Mouse (Mus musculus): ENCODE data around the gene Gmeb2. TPM values are rescaled to one million over a fixed set of nuclear protein-coding genes. Genes with fewer than 3 reads are reported as not detected.
"Not testable (repeated sequence)": the region's sequence is repeated elsewhere in the genome, so short reads cannot be mapped to it uniquely, and the experiment has no call there.

Gene Gmeb2
- 10 to 100 TPM in 1 of 2 experiments, 1 to 10 TPM in 1; 7.3 to 10.6 TPM for total RNA-seq (2021)
- long read RNA-seq, experiment 1, full-length matches to known transcripts, result 1 of 2 reads
- long read RNA-seq, experiment 1, partial matches to known transcripts, result 0 of 2 reads
- long read RNA-seq, experiment 1, other reads (novel, unspliced or antisense), result 1 of 2 reads
- long read RNA-seq, experiment 2, partial matches to known transcripts, result 0 of 1 reads
- long read RNA-seq, experiment 2, other reads (novel, unspliced or antisense), result 1 of 1 reads

- peak; percentile 86 to 93 for DNase-seq
- intact Hi-C loops (cut with DNase I), result not testable (repeated sequence)
These were observed at the start of gene Gmeb2 for GRCm38 (mm10) chr2:181287958-181288350. Gene Gmeb2, minus strand, starts transcription at chr2:181288035.

GRCm38 (mm10) chr2:181334023-181334422 lies 46.2 kb upstream of the Gmeb2 start:
- peak; percentile 48 to 60 for DNase-seq
- intact Hi-C loops (cut with DNase I), result loop anchor here (1.0 kb wide), 1 partner anchor 149 kb away; no protein-coding TSS in a partner anchor

- DNase-seq, result no peak
- intact Hi-C loops (cut with DNase I), result no loop called here
These were observed 44.7 kb upstream of the Gmeb2 start for GRCm38 (mm10) chr2:181332542-181332941.

GRCm38 (mm10) chr2:181326098-181326497 lies 38.3 kb upstream of the Gmeb2 start:
- intact Hi-C loops (cut with DNase I), result no loop called here
- no peak for DNase-seq

- intact Hi-C loops (cut with DNase I), result no loop called here
- no peak for DNase-seq
These were observed 34.3 kb upstream of the Gmeb2 start for GRCm38 (mm10) chr2:181322136-181322535.

- DNase-seq, result no peak
- intact Hi-C loops (cut with DNase I), result no loop called here
These were observed 32.3 kb upstream of the Gmeb2 start for GRCm38 (mm10) chr2:181320103-181320499.

- intact Hi-C loops (cut with DNase I), result no loop called here
- DNase-seq, result peak; percentile 73 to 82
These were observed 31.6 kb upstream of the Gmeb2 start, which contains the start of gene Rtel1 for GRCm38 (mm10) chr2:181319248-181320102. Gene Rtel1, plus strand, starts transcription at chr2:181319739.

GRCm38 (mm10) chr2:181314080-181314810 lies 26.4 kb upstream of the Gmeb2 start, which contains the start of gene Stmn3:
Gene Stmn3, minus strand, starts transcription at chr2:181314500.
- peak in 1 of 2 experiments; percentile 15 for DNase-seq

GRCm38 (mm10) chr2:181313344-181314079 lies 25.7 kb upstream of the Gmeb2 start:
- no peak for DNase-seq
- intact Hi-C loops (cut with DNase I), result no loop called here

More at GRCm38 (mm10) chr2:181314080-181314810, 26.4 kb upstream of the Gmeb2 start, which contains the start of gene Stmn3:
- intact Hi-C loops (cut with DNase I), result no loop called here

GRCm38 (mm10) chr2:181313006-181313343 lies 25.1 kb upstream of the Gmeb2 start:
- no peak for DNase-seq
- intact Hi-C loops (cut with DNase I), result no loop called here

- no peak for DNase-seq
- intact Hi-C loops (cut with DNase I), result no loop called here
These were observed 24.6 kb upstream of the Gmeb2 start for GRCm38 (mm10) chr2:181312435-181312834.

GRCm38 (mm10) chr2:181307144-181307804 lies 19.4 kb upstream of the Gmeb2 start:
- intact Hi-C loops (cut with DNase I), result no loop called here
- DNase-seq, result no peak

GRCm38 (mm10) chr2:181304944-181305343 lies 17.1 kb upstream of the Gmeb2 start:
- no peak for DNase-seq
- intact Hi-C loops (cut with DNase I), result no loop called here

GRCm38 (mm10) chr2:181302041-181302440 lies 14.2 kb upstream of the Gmeb2 start:
- intact Hi-C loops (cut with DNase I), result no loop called here
- no peak for DNase-seq

- DNase-seq, result no peak
- intact Hi-C loops (cut with DNase I), result no loop called here
These were observed 3.1 kb upstream of the Gmeb2 start for GRCm38 (mm10) chr2:181290937-181291336.

- intact Hi-C loops (cut with DNase I), result no loop called here
- no peak for DNase-seq
These were observed 856 bp upstream of the Gmeb2 start for GRCm38 (mm10) chr2:181288691-181289090.

GRCm38 (mm10) chr2:181287338-181287957 lies 387 bp downstream of the Gmeb2 start:
- intact Hi-C loops (cut with DNase I), result no loop called here
- peak; percentile 78 to 79 for DNase-seq

- no peak for DNase-seq
- intact Hi-C loops (cut with DNase I), result no loop called here
These were observed 1.1 kb downstream of the Gmeb2 start for GRCm38 (mm10) chr2:181286629-181287337.

- intact Hi-C loops (cut with DNase I), result no loop called here
- DNase-seq, result no peak
These were observed 7.9 kb downstream of the Gmeb2 start for GRCm38 (mm10) chr2:181279968-181280367.
